Mouse (Mus musculus): ENCODE results near the gene Proca1.
A peak's percentile ranks its signal among the peaks of the same experiment; 100 is the strongest.

Gene Proca1

GRCm38 (mm10) chr11:78193113-78193512, at the start of gene Proca1:
Gene Proca1, plus strand, starts transcription at chr11:78193392.
- peak; percentile 26 for DNase-seq (ENCODE audit: low read depth)

- DNase-seq (ENCODE audit: low read depth), result no peak
Measured at GRCm38 (mm10) chr11:78143520-78143919, 49.7 kb upstream of the Proca1 start.

GRCm38 (mm10) chr11:78146168-78146567, 47.0 kb upstream of the Proca1 start:
- DNase-seq (ENCODE audit: low read depth), result peak; percentile 50

DNA sequence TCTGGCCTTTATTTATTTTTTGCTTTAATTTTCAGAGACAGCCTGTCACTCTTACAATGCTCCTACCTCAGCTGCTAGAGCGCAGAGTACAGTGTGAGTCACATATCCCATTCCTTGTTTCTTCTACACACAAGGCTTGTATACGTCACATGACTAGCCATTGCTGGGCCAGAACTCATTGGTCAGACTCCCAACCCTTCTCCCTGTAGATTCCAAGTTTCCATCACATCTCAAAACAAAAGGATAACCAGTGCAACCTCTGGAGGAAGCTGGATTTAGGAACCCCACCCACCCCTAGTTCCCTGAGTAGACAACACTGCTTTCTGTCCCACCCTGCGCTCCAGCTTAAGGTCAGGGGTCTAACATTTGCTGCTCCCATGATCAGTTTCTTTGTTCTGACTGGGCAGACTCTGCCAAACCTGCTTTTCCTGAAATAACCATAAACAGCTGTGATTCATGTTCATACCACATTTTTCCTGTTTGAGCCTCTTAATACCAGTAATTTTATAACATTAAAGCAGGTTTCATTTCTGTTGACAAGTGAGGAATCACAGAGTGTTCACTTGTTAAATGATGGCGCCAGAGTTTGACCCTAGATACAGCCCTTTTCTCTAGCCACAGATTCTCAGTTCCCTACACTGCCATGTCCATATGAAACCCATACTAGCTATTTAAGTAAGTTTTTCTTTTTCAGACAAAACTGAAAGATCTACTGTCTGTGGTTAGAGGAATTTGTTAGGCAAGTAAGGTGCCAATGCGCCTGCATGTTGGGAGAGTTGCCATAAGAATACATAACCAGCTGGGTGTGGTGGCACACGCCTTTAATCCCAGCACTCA, 46.3 kb upstream of the Proca1 start:
- DNase-seq (ENCODE audit: low read depth), result peak; percentile 83

DNA sequence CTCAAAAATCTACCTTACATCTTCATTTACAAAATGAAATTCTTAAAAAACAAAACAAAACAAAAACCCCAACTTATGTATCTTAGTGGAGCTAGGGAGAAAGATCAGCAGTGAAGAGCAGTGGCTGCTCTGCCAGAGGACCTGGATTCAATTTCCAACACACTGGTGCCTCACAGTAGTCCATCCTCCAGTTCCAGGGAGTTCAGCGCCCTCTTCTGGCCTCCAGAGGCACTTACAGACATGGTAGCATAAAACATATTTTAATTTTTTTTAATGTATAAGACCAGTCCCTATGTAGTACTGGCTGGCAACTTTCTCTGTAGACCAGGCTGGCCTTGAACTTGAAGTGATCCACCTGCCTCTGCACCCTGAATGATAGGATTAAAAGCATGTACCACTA, 42.0 kb upstream of the Proca1 start:
- peak; percentile 61 for DNase-seq (ENCODE audit: low read depth)

- DNase-seq (ENCODE audit: low read depth), result peak; percentile 81
Measured at GRCm38 (mm10) chr11:78152299-78153231, 40.6 kb upstream of the Proca1 start.

GRCm38 (mm10) chr11:78153778-78154177, 39.4 kb upstream of the Proca1 start:
- DNase-seq (ENCODE audit: low read depth), result no peak

DNA sequence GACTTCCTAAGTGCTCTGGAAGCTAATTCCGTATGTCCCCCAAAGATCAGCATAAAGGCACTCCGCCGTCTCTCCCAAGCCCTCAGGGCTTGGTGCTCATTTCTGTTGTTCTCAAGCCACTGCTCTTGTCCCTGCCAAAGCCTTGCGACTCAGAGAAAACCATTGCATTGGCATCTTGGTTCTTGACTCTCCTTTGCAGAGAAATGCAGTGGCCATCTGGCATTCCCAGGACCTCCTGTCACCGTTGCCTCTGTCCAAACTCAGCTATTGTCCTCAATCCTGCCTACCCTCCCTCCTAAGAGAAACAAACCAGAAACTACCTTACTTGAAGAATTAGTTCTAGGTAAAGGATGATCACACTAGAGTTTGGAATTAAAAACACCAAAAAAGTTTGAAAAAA, 37.5 kb upstream of the Proca1 start:
- no peak for DNase-seq (ENCODE audit: low read depth)

GRCm38 (mm10) chr11:78156156-78156699, 37.0 kb upstream of the Proca1 start:
- DNase-seq (ENCODE audit: low read depth), result no peak

- DNase-seq (ENCODE audit: low read depth), result peak; percentile 93
Measured at GRCm38 (mm10) chr11:78159096-78159495, 34.1 kb upstream of the Proca1 start.

- no peak for DNase-seq (ENCODE audit: low read depth)
Measured at GRCm38 (mm10) chr11:78159557-78159956, 33.6 kb upstream of the Proca1 start.

GRCm38 (mm10) chr11:78160171-78160570, 33.0 kb upstream of the Proca1 start:
- no peak for DNase-seq (ENCODE audit: low read depth)

- no peak for DNase-seq (ENCODE audit: low read depth)
Measured at GRCm38 (mm10) chr11:78160675-78161074, 32.5 kb upstream of the Proca1 start.

DNA sequence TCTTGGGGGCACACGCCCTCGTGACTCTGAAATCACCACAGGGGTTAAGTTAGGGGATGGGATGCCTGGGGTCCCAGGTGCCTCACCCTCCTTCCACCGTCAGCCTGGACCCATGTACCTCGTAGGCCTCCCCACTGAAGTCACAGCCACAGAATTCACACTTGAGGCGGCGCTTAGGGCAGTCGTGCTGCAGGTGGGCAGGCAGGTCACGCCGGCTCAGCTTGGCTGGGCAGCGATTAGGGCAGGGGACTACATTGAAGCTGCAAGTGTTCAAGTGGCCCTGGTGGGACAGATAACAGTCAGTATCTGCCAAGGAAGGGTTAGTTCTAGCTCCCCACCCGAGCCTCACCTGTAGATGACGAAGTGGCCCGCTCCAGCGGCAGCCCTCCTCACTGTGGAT, 32.0 kb upstream of the Proca1 start:
- DNase-seq (ENCODE audit: low read depth), result no peak

DNA sequence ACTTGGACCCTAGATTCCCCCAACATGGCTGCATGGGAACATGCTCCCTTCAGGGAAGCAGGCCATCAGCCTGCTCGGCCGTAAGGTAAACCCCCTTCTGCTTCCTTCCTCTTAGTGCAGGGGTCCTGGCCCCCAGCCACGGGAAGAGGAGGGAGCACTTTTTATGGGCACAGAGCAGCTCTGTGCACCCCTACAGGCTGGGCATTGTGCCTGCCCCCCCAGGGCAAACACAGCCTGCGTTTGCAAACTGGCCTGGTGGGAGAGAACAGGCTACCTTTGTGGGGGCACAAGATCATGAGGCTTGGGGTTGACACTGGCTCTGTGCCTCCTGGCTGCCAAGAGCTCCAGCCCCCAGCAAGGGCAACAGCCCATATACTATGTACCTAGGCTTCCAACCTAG, 31.2 kb upstream of the Proca1 start:
- DNase-seq (ENCODE audit: low read depth), result no peak

- no peak for DNase-seq (ENCODE audit: low read depth)
Measured at GRCm38 (mm10) chr11:78162504-78162903, 30.7 kb upstream of the Proca1 start.

GRCm38 (mm10) chr11:78163045-78163444, 30.1 kb upstream of the Proca1 start:
- DNase-seq (ENCODE audit: low read depth), result no peak

DNA sequence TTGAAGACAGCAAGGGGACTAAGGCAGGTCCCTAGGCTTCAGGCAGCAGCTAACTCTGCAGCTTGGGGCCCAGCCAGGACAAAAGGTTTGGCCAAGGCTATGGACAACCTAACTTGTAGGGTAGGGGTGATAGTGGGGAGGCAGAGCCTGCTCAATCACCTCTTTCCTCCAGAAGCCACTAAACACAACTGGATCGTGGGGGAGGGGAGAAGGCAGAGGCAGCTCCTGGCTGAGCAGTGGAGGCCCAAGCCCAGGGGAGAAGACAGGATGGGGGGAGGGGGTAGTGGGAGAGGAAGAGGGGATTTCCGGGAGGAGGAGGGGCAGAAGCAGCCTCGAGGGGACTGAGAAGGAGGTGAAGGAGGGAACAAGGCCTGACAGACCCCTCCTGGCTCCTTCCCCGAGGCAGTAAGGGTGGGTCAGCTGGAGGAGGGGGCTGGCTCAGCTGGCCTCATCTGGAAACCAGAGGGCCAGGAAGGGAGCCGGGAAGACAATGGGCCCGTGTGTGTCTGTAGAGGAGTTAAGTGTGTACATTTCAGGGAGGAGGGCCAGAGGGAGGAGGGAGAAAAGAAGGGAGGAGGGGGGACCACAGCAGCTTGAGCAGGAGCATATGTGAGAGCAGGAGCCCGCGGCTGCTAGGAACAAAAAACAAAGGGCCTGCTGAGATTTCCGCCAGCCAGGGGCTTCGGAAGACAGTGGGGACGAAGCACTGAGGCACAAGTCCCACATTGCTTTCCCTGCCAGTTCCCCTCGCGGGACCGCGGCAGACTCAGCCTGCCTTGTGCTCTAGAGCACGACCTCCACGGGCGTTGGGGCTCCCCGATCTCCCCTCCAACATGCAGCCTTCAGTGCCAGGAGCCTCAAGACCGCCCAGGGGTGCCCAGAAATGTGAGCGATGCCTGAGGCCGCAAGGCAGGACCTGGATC, 29.2 kb upstream of the Proca1 start:
- peak; percentile 85 for DNase-seq (ENCODE audit: low read depth)

- DNase-seq (ENCODE audit: low read depth), result no peak
Measured at GRCm38 (mm10) chr11:78164604-78164923, 28.6 kb upstream of the Proca1 start.

DNA sequence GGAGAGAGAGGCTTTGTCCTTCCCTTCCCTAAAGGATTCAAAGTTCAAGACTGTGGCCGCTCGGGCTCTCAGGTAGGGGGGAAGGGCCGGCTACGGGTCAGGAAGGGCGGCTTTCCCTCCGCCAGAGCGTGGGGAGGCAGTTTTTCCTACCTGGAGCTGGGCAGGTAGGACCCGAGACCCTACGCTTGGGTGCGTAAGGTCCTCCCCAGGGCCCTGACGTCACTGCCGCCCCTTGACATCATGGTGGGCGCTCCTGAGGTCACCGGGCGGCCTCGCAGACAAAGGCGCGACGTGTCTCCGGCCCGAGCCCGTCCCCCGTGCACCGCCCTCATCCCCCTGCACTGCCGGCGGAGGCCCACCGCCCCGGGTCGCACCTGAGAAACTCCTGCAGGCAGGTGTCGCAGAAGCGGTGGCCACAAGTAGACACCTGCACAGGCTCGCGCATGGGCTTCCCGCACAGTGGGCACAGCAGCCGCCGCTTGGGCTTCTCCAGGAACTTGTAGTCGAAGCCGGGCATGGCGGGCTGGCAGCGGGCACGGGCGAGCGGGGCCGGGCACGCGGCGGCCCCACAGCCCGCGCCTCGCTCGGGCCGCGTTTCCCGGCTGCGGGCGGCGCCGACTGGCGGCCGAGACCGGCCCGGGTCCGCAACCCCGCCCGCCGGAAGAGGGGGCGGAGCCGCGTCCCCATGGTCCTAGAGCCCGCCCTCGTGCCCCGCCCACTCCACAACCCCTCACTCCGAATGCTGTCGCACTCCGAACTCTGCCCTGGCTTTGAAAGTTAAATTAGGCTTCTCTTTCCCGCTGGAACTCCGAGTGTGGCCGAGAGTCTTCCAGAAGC, 28.1 kb upstream of the Proca1 start, which contains the start of gene Traf4:
Gene Traf4 (minus strand): TSS at position 666 of the 837 bp plus-strand sequence.
- peak; percentile 94 for DNase-seq (ENCODE audit: low read depth)

DNA sequence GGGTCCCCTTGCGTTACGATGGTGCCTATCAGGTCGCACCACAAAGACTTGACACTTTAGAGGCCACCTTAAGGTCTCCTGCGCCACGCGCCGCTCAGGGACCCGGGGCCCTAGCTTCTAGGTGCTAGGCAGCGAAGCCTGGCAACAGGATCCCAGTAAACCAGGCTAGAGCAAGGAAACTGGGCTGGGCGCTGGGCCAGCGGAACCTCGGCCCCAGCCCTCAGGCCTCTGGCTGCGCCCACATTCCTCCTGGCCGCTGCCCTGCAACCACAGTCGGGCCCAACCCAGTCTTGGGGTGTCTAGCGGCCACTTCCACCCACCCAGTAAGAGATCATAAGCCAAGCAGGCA, 27.5 kb upstream of the Proca1 start:
- peak; percentile 87 for DNase-seq (ENCODE audit: low read depth)
